Comparison of ENCODE assay signal across 8 mouse cellular contexts in the genomic region with DNA sequence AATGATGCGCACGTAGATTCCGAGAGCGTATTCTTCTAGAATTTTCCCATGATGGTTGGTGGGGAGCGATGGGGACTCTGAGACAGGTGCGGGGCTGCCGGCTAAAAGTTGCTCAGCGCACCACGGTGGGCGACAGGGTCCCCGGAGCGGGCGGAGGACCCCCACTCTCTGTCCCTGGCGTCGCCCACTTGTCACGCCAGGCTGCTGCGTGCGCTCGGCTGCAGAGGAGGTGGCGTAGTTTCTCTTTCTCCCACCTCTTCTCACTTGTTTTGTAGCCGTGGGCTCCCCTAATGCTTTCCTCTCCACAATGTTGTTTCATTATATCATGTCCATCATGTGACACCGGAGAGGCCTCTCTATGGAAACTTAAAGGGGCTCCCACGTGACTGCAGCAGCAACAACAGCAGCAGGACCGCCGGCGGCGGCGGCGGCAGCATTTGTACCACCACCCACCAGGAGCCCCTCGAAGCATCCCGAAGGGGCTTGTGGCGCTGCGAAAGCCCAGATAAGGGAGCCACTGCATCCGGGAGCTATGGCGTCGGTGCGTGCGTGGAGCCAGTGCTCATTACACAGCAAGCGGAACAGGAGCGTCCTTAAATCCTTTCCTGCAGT.
DNase-seq lines count a peak whose midpoint lies in the region; ATAC-seq lines count a peak whose summit lies in the region.

No protein-coding gene starts in this region.

- H3K4me2 ChIP-seq in embryonic facial prominence, embryonic 14.5 days (ENCODE audit: low read depth, low read length): peak overlapping the region; percentile 100
- peak overlapping the region; percentile 98 for H3K4me2 ChIP-seq in heart, embryonic 12.5 days
- peak overlapping the region; percentile 100 for H3K4me2 ChIP-seq in kidney, embryonic 15.5 days
- H3K4me2 ChIP-seq in liver, embryonic 11.5 days: peak overlapping the region; percentile 100

- H3K9ac ChIP-seq in embryonic facial prominence, embryonic 14.5 days (ENCODE audit: low read depth, low read length): peak overlapping the region; percentile 43; the same call in 1 of the 2 replicates
- H3K9ac ChIP-seq in heart, embryonic 12.5 days: peak overlapping the region; percentile 58
- H3K9ac ChIP-seq in kidney, embryonic 15.5 days: peak overlapping the region; percentile 24
- H3K9ac ChIP-seq in liver, embryonic 11.5 days (ENCODE audit: low read depth, low read length): no peak overlapping the region

- ATAC-seq in embryonic facial prominence, embryonic 14.5 days (ENCODE audit: low read depth): no peak
- no peak for ATAC-seq in heart, embryonic 12.5 days (ENCODE audit: insufficient number of reproducible peaks, low FRiP score)
- 0 out of 2 replicates have a peak, but pooled peaks have one; percentile 7 for ATAC-seq in kidney, embryonic 15.5 days (replicated peaks; ENCODE audit: low FRiP score)
- ATAC-seq in liver, embryonic 11.5 days (replicated peaks; ENCODE audit: low FRiP score): no peak
- peak; percentile 28 for ATAC-seq in monocyte, adult 5-6 weeks (replicated peaks; ENCODE audit: insufficient number of reproducible peaks, low FRiP score, low TSS enrichment, poor library complexity, severe bottlenecking)

- H3K4me1 ChIP-seq in embryonic facial prominence, embryonic 14.5 days (ENCODE audit: control insufficient read depth, insufficient read depth, low read length): peaks cover 30% of the 10 kb centered on the region
- peaks cover 10% of the 10 kb centered on the region for H3K4me1 ChIP-seq in heart, embryonic 12.5 days (replicated peaks)
- H3K4me1 ChIP-seq in kidney, embryonic 15.5 days: peaks cover 43% of the 10 kb centered on the region
- H3K4me1 ChIP-seq in liver, embryonic 11.5 days (replicated peaks; ENCODE audit: control insufficient read depth, insufficient read depth, low read length): peaks cover 18% of the 10 kb centered on the region

- no peaks in the 10 kb centered on the region for H3K9me3 ChIP-seq in embryonic facial prominence, embryonic 14.5 days (ENCODE audit: control insufficient read depth, low read length)
- no peaks in the 10 kb centered on the region for H3K9me3 ChIP-seq in heart, embryonic 12.5 days (replicated peaks)
- H3K9me3 ChIP-seq in kidney, embryonic 15.5 days (replicated peaks): no peaks in the 10 kb centered on the region
- no peaks in the 10 kb centered on the region for H3K9me3 ChIP-seq in liver, embryonic 11.5 days (ENCODE audit: control insufficient read depth, low read length)

- WGBS in embryonic facial prominence, embryonic 14.5 days: 2% methylated on average over 40 of the region's 40 CpGs
- under 1% methylated on average over 40 of the region's 40 CpGs for WGBS in heart, embryonic 12.5 days
- WGBS in kidney, embryonic 15.5 days: under 1% methylated on average over 40 of the region's 40 CpGs
- WGBS in liver, embryonic 11.5 days: 1% methylated on average over 40 of the region's 40 CpGs

- peak overlapping the region; percentile 76 for H3K4me3 ChIP-seq in embryonic facial prominence, embryonic 14.5 days (ENCODE audit: low read depth, low read length)
- peak overlapping the region; percentile 70 for H3K4me3 ChIP-seq in heart, embryonic 12.5 days
- H3K4me3 ChIP-seq in kidney, embryonic 15.5 days (replicated peaks): peak overlapping the region; percentile 64
- peak overlapping the region; percentile 75 for H3K4me3 ChIP-seq in liver, embryonic 11.5 days (ENCODE audit: low read depth, low read length)

- no peak overlapping the region for H3K27ac ChIP-seq in embryonic facial prominence, embryonic 14.5 days (replicated peaks; ENCODE audit: low read depth, low read length)
- no peak overlapping the region for H3K27ac ChIP-seq in heart, embryonic 12.5 days (ENCODE audit: poor library complexity, severe bottlenecking)
- no peak overlapping the region for H3K27ac ChIP-seq in kidney, embryonic 15.5 days
- no peak overlapping the region for H3K27ac ChIP-seq in liver, embryonic 11.5 days (ENCODE audit: low read depth, low read length)

- H3K36me3 ChIP-seq in embryonic facial prominence, embryonic 14.5 days (ENCODE audit: control insufficient read depth, insufficient read depth, low read length): no peaks in the 10 kb centered on the region
- H3K36me3 ChIP-seq in heart, embryonic 12.5 days: no peaks in the 10 kb centered on the region
- H3K36me3 ChIP-seq in kidney, embryonic 15.5 days: no peaks in the 10 kb centered on the region
- H3K36me3 ChIP-seq in liver, embryonic 11.5 days (ENCODE audit: control insufficient read depth, insufficient read depth, low read length): no peaks in the 10 kb centered on the region

- DNase-seq in CD4-positive helper T cell, adult 2 months (ENCODE audit: low read depth, low spot score): peak; percentile 93
- peak; percentile 66 for DNase-seq in adrenal gland, postnatal 10 days
- DNase-seq in embryonic facial prominence, embryonic 14.5 days (ENCODE audit: low spot score): peak; percentile 67
- DNase-seq in liver, embryonic 11.5 days (ENCODE audit: low spot score): peak; percentile 71
- DNase-seq in testis, postnatal 14 days (ENCODE audit: low spot score): peak; percentile 65

- H3K27me3 ChIP-seq in embryonic facial prominence, embryonic 14.5 days (replicated peaks; ENCODE audit: control insufficient read depth, insufficient read depth, low read length): peaks cover 84% of the 10 kb centered on the region
- peaks cover 56% of the 10 kb centered on the region for H3K27me3 ChIP-seq in heart, embryonic 12.5 days (replicated peaks)
- peaks cover 96% of the 10 kb centered on the region for H3K27me3 ChIP-seq in kidney, embryonic 15.5 days
- H3K27me3 ChIP-seq in liver, embryonic 11.5 days (replicated peaks; ENCODE audit: control insufficient read depth, insufficient read depth, low read length): peaks cover 61% of the 10 kb centered on the region

Comparison
In these comparisons a context has a peak if more than half of its experiments do, and no peak if none do; other contexts are left out.
1. ATAC-seq: peak in kidney, embryonic 15.5 days (single experiment) and monocyte, adult 5-6 weeks (single experiment); none in embryonic facial prominence, embryonic 14.5 days (single experiment), heart, embryonic 12.5 days (single experiment) and liver, embryonic 11.5 days (single experiment).
2. Peak in every context shown above with its lines, with median percentiles within 50 percentile points of each other: DNase-seq, H3K4me2 ChIP-seq and H3K4me3 ChIP-seq.